Mouse (Mus musculus): ENCODE results near the gene Crispld2.

The Crispld2 gene

DNA sequence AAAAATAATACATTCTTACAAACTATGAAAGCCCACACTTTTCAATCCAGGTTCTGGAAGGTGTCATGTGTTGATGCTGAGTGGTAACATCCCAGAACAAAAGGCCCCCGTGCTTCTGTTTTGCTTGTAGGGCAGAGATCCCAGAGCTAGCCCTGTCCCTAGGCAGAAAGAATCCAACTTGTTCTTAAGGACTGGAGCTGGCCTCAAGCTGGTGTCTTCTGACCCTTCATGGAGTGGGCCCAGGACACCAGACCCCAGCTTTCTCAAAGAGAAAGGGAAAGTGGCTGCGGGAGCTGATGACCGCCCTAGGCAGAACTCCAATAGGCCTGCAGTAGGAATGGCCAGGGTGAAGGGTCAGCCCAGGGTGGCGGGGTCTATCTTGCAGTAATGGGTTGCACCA lies 5.0 kb downstream of the Crispld2 start:
- in situ Hi-C loops (cut with MboI; ENCODE audit: low sequenced_read_pairs): no loop called here

DNA sequence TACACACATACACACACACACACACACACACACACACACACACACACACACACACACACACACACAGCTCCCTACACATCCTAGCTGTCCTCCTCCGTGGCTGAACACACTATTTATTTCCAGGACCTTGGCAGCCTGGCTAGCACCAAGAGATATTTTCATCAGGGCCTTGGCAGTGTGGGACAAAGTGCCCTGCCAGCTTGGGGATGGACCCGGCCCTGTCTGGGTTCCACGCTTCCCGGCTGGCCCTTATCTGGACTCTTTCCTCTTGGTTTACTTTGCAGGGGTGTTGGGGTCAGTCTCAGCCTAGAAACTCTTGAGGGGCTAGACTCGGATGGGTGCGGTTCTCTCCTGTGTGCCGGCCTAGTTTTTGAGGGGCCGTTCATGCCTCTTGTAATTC lies 8.2 kb downstream of the Crispld2 start:
- in situ Hi-C loops (cut with MboI; ENCODE audit: low sequenced_read_pairs): no loop called here

DNA sequence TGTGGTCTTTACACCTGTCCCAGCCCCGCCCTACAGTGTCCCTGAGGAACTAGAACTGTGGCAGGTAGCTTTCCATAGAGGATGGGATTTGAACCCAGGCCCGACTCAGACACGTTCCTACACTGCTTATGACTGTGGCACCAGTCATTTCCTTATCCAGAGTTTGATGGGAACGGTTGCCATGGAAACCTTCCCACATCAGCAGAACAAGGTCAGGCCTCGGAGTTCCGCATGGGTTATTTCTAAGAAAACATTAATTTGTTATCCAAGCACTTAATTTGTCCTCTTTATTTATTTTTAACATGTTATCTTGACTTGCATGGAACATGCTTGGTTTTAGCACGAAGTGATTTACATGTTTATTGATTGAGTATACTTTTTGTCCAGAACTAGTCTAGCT lies 9.5 kb downstream of the Crispld2 start:
- in situ Hi-C loops (cut with MboI; ENCODE audit: low sequenced_read_pairs): no loop called here

DNA sequence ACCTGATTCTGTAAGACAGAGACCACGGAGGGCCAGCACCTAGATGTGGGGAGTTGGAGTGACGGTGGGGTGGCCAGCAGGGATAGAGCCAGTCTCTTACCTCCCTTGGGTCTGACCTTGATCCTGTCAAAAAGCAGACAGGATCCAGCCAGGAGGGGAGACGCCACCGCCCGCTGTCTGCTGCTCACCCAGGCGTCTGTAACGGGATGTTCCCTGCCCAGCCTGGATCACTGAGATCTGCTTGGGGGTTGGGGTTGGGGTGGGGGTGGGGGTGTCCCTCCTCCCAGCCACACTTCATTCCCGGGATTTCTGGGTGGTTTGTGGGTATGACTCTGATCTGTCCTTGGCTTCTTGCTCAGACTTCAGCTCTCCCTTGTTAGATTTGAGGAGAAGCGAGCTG lies 10.1 kb downstream of the Crispld2 start:
- in situ Hi-C loops (cut with MboI; ENCODE audit: low sequenced_read_pairs): no loop called here

DNA sequence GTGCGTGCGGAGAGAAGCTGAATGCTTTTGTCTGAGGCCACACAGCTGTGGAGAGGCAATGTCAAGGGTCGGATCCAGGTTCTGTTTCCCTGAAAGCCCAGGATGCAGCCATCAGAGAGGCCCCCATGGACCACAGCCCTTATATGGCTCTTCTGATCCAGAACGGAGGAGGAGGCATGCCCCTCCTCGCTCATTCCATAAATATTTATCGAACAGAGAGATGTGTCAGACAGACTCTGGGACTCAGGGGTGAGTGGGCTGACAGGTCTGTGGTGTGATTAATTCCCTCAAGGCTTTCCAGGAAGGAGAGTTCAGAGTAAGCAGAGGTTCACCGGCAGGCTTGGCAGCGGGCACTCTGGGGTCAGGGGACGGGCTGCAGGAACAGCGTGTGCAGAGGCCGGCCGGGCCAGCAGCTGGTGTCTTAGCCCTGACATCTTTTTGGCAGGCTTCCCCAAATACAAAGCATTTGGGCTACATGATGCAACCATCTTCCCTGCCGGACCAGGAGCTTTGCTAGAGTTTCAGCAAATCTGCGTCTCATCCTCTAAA lies 12.0 kb downstream of the Crispld2 start:
- in situ Hi-C loops (cut with MboI; ENCODE audit: low sequenced_read_pairs): no loop called here

DNA sequence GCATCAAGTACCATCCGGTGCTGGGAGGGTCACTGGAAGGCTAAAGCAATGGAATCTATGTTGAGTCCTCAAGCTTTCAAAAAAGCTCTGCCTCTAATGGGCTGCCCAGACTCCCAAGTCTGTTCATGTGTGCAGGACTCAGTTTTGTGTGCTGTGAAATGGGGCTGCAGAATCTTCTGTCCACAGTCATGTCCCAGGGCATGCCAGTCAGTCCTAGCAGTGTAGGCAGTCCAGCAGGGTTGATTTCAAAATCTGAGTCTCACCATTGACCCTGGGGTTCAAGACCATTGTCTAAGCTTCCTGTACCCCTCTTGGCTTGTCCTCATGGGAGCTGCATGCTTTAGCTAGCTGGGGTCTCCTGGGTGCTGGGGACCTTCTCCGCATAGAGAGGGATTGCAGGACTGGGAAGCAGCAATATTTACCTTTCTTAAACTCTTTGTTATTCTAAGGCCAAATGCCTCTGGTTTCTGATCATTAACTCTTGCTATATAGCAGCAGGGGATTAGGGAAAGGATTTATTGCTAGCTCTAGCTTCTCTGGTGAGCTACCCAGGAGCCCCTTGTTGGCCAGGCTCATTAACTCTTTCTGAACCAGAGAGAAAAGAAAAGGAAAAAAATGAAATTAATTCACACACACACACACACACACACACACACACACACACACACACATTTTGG lies 12.6 kb downstream of the Crispld2 start:
- in situ Hi-C loops (cut with MboI; ENCODE audit: low sequenced_read_pairs): no loop called here

DNA sequence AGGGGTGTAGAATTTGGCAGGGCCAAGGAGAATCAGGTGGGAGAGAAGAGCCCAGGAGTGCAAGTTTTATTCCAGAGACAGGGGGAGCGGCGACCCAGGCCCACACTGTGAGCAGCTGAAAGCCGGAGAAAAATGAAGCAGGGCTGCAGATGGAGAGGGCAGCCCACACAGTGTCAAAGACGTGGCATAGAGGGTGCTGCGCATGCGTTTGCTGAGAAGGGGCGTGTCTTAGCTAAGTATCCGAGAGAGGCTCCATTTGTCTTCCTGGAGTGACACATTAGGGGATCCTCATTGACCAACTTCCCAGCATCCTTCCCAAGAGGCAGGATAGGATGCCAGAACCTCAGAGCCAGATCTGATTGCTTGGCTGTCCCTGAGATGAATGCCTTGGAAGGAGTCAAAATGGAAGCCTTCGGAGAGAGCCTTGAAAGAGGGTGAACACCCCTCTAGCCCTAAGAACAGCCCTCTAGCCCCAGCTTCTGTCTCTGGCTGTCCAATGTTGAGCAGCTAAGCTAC lies 14.5 kb downstream of the Crispld2 start:
- in situ Hi-C loops (cut with MboI; ENCODE audit: low sequenced_read_pairs): no loop called here

DNA sequence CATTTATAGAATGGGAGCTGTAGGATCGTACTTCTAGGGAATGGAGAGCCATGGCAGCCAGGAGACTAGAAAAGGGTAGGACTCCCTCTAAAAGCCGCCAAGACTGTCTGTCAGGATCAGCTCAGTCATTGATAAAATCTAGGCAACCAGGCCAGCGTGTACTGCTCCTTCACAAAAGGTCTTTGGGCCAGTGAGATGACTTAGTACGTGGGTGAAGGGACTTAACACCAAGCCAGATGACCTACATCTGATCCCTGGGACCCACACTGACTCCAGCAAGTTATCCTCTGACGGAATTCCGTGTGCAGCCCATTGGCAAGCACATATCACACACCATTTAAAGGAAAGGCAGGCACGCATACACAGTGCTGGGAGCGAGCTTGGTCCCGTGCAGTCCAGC lies 14.9 kb downstream of the Crispld2 start:
- in situ Hi-C loops (cut with MboI; ENCODE audit: low sequenced_read_pairs): no loop called here

DNA sequence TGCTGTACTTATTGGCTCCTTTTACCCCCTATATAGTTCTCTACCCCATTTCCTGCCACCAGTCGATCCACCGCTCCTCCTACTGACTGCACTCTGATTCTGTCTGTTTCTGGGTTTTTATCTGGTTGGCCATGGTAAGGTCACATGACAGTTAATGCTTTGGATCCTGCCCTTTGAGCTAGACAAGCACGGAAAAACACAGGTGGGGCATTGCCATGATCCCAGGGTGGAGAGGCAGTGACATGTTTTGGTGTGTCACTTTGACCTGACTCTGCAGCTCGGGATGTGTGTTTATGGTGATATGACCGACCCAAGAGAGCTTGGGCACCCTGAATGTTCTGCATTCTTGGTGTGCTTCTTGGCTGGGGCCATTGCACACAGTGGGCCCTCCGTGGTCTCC lies 17.0 kb downstream of the Crispld2 start:
- in situ Hi-C loops (cut with MboI; ENCODE audit: low sequenced_read_pairs): no loop called here

DNA sequence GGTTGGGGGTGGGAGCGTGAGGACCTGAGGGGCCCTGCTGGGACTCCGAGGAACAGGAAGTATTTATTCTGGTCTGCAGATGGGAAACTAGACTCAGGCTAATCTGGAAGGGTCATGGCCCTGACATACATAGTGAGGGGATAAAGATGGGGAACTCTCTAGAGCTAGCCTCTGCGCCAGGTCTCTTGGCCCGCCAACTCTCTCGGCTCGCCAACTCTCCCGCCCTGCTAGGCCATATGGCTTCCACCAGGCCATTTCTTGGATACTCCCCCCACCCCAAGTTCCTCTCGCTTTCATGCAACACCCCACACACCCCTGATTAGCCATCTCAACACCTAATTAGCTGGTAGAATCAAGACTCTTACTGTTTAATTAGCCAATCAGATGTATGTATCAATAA lies 20.3 kb downstream of the Crispld2 start:
- in situ Hi-C loops (cut with MboI; ENCODE audit: low sequenced_read_pairs): no loop called here

DNA sequence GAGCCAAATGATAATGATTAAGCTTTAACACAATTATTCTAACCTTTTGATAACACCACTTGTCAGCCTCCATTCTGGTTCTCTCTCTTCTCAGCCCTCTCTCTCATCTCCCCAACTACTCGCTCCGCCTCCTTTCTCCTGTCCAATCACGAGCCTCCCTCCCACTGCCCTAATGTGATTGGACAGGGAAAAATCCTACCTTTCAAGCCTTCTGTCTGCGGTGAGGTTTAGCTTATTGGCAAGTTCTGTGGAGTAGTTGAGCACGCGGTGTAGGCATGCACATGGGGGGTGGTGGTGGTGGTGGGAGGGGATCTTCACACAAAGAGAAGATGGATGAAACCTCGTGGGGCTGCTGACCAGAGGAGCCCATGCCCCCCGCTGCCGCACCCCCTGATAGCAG lies 20.7 kb downstream of the Crispld2 start:
- in situ Hi-C loops (cut with MboI; ENCODE audit: low sequenced_read_pairs): no loop called here

DNA sequence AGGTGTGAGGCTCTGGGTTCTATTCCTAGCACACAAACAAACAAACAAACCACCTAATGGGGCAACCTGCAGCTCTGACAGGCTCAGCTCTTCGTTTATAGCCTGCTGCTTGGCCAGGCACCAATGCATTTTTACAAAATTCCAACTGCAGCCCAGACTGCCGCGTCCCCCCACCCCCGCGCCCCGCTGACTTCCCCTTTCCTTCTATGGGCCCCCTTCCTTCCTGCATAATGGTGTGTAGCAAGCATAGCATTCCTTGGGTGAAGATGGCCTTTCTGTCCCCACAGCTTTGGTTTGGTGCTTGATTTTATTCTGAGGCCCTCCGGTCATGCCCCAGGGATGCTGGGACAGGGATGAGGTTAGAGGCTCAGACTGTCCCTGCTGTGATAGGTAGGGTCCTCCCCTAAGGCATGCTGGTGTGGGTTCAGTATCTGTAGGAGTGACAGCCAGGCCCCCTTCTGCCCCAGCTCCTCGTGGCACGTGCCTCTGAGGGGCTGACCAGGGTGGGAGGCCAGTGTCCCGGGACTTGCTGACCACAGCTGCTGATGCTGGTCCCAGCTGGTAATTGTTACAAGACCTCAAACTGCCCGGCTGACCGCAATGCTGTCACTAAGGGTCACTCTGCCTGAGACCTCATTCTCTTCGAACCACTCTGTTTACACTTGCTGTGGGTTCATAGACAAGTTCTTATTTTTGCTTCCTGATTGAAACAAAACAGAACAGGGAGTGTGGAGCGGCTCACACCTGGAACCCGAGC lies 22.2 kb downstream of the Crispld2 start:
- in situ Hi-C loops (cut with MboI; ENCODE audit: low sequenced_read_pairs): no loop called here

DNA sequence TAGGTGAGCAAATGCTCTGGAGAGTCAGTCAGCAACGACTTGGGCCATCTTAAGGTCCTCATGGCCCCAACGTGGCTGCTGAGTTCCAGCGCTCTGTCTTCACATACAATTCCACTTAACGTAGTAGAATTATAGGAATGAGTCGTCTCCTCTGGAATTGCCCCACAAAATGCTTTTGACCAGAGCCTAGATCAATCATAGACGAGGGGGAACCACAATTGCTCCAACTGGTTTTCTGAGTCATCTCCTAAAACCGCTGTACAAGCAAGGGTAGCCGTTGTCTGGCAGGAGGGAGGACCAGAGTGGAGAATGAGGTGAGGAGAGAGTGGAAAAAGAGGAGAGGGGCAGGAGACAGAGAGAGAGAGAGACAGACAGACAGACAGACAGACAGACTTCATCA lies 23.7 kb downstream of the Crispld2 start:
- in situ Hi-C loops (cut with MboI; ENCODE audit: low sequenced_read_pairs): no loop called here

DNA sequence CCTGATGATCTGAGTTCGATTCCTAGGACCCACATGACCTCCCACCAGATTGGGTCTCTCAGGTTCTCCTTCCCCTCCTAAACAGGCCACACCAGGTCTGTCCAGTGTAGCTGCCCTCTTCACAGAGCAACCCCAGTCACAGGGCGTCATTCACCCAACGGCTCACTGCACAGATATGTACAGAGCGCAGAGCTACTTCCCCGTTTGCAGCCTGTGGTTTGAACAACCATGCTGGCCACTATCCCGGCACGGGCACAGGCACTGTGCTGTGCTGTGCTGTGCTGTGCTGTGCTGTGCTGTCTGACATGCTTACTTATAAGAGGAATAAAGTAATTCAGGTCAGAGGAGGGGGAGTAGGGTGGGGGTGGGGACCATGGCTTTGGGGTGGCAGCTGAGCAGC lies 24.2 kb downstream of the Crispld2 start:
- in situ Hi-C loops (cut with MboI; ENCODE audit: low sequenced_read_pairs): no loop called here

DNA sequence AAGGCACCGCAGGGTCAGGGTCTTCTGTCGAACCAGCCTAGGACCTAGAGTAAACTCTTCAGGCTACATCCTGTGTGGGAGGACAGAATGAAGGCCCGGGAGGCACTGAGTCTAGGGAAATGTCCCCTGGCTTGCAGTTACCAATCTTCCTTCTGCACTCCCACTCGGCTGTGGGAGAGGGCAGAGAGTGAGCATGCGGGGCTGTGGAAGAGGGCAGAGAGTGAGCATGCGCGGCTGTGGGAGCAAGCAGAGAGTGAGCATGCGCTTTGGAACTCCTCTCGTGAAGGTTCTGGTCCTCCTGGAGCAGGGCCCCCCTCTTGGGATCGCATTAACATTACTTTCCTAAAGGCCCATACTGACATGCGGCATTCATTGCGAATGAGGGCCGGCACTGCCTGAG lies 25.1 kb downstream of the Crispld2 start:
- in situ Hi-C loops (cut with MboI; ENCODE audit: low sequenced_read_pairs): no loop called here

DNA sequence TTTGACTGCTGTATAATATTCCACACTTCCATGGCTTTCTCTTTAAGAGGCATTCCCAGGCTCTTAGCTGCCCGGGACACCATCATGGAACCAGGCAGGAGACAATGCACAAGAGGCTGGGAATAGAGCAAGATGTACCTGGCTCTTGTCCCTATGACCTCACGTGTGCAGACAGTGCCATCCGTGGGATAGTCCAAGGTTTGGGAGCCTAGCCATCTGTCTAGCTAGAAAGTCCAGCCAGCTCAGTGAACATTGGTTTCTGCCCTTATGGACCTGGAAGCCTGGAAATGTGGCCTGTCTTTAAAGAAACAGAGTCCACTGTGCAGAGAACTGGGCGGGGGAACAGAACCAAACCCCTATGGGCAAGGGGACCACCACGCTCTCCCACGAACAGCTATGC lies 25.5 kb downstream of the Crispld2 start:
- in situ Hi-C loops (cut with MboI; ENCODE audit: low sequenced_read_pairs): no loop called here

DNA sequence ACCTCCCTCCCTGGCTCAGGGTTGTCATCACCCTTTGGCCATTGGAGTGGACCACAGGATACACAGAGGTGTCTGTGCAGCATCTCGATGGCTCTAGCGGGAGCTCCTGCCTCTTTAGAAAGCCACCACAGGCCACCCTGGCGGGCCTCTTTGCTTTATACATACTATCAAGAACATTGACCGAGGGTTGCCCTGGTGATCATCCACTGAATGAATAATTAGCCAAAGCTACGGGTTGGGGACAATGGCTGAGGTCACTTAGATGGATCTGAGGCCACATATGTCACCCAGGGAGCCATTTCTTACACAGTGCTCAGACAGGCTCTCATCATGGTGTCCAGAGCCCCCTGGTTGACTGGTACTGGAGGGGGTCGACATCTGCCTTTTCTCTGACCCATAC lies 26.1 kb downstream of the Crispld2 start:
- in situ Hi-C loops (cut with MboI; ENCODE audit: low sequenced_read_pairs): no loop called here

DNA sequence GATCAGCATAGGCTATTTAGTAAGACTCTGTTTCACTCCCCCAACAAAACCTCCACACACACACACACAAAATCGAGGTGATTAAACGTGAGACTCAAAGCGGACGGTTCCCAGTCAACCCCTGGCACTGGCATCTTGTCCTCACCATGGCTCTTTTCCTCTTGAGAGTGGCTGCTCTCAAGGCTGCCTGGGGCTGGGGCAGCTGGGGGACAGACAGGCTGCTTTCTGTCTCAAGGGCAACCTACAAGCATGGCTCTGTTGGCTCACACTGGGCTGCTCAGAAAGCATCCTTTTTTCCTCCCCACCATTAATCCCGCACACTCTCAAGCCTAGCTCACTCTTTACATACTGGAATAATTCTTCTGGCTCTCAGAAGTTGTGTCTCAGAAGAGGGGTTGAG lies 27.1 kb downstream of the Crispld2 start:
- in situ Hi-C loops (cut with MboI; ENCODE audit: low sequenced_read_pairs): no loop called here

DNA sequence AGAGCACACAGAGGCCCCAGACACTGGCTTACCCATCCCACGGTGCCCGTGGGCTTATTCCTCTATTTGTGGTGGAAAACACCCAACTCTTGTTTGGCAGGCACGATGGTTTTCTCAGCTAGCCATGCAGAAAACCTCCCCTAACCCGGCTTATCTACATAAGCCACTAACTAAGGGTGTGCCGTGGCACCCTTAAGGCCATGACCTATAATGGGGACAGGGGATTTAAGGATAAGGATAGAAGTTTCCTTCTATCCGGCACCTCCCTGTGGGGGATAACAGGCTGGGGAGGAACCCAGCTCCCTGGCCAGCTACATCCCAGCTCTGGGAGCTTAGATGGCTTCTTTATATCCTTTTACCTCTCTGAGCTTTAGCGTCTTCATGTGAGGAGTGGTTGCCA lies 28.1 kb downstream of the Crispld2 start:
- in situ Hi-C loops (cut with MboI; ENCODE audit: low sequenced_read_pairs): no loop called here

DNA sequence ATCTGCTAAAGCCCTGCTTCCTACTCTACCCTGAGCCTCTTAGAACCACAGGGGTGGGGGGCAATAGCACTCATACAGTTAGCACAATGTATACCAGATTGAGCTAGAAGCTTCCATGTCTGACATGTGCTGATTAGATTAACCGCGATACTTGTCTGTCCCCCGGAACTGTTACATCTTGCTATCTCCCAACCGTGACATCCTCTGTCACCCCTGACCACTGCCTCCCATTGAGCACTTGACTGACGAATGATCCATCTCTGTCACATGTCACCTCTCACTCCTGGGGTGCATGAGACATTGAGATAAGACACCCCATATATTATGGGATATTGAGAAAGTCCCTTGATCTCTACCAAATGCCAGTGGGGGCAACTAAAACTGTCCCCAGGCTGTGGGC lies 34.0 kb downstream of the Crispld2 start:
- in situ Hi-C loops (cut with MboI; ENCODE audit: low sequenced_read_pairs): no loop called here

DNA sequence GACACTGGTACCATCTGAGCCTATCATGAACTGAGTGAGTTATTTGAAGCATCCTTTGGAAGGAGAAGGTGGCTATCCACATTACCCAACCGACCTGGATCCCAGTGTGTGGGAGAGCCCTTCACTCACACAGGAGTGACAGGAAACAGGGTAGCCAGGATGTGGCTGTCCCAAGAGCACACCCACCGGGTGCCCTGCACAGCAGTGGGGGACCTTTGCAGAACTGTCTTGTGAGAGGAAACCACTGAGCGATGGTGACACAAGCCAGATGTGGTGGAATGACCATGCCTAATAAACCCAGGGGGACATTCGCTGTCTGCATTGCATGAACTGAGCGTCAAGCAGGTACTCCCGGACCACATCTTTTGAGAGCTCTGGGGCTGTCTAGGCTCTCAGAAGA lies 34.8 kb downstream of the Crispld2 start:
- in situ Hi-C loops (cut with MboI; ENCODE audit: low sequenced_read_pairs): no loop called here

DNA sequence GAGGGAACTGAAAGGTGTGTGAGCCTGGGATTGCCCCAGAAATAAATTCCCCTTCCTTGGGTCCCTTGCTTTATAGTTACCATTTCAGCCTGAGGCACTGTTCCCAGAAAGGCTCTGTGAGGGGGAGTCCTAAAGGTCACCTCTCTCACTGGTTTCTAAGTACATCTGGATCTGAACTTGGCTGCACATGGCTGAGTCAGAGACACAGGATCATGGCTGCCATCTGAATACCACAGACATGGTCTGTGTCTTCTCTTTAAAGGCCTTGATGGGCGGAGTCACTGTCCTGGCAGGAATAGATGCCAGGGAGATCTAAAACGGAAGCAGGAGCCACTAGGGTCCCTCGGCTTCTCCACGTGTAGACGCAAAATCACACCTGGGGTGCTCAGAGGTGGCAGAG lies 38.2 kb downstream of the Crispld2 start:
- in situ Hi-C loops (cut with MboI; ENCODE audit: low sequenced_read_pairs): no loop called here
